Mouse (Mus musculus) MEL (cell line): ENCODE measurements around the gene Nudt19.

Experiments used
- CHD1 ChIP-seq: IDR thresholded peaks from 2 replicates; pipeline ENCODE4 v1.6.1; 2012; ENCODE audit warnings: low read depth, mild to moderate bottlenecking, inconsistent platforms, low read length, improper control_type of control experiment
- CTCF ChIP-seq, 3 experiments: IDR thresholded peaks in 2 of 3; conservative IDR thresholded peaks in 1 of 3; 2 replicates each; pipeline ENCODE4 v1.5.1; 2011 to 2012; ENCODE audit warnings: low read length in 3 of 3, low read depth in 2 of 3, mild to moderate bottlenecking in 2 of 3, improper control_type of control experiment in 1 of 3, inconsistent platforms in 1 of 3, mixed read lengths in 1 of 3, moderate library complexity in 1 of 3; ENCODE audit not compliant: control insufficient read depth in 1 of 3, insufficient read depth in 1 of 3, poor library complexity in 1 of 3, severe bottlenecking in 1 of 3
- ELF1 ChIP-seq: IDR thresholded peaks from 2 replicates; pipeline ENCODE4 v1.6.1; 2014; ENCODE audit warnings: low read depth, mild to moderate bottlenecking, inconsistent platforms, low read length, improper control_type of control experiment, moderate library complexity
- EP300 ChIP-seq, 2 experiments: IDR thresholded peaks; 2 replicates each; pipeline ENCODE4 v1.6.1; 2011; ENCODE audit warnings: improper control_type of control experiment in 2 of 2, low read length in 2 of 2, low read depth in 1 of 2, mild to moderate bottlenecking in 1 of 2
- GABPA ChIP-seq: IDR thresholded peaks from 2 replicates; pipeline ENCODE4 v1.6.1; 2012; ENCODE audit warnings: low read depth, mild to moderate bottlenecking, inconsistent platforms, low read length, improper control_type of control experiment, moderate library complexity
- HCFC1 ChIP-seq: IDR thresholded peaks from 2 replicates; pipeline ENCODE4 v1.6.1; 2012; ENCODE audit warnings: low read depth, mild to moderate bottlenecking, inconsistent platforms, low read length, improper control_type of control experiment, moderate library complexity
- POLR2A ChIP-seq, 2 experiments: IDR thresholded peaks; 2 replicates each; pipeline ENCODE4 v1.6.1; 2011 to 2012; ENCODE audit warnings: low read length in 2 of 2, mild to moderate bottlenecking in 2 of 2, control low read depth in 1 of 2, improper control_type of control experiment in 1 of 2, low read depth in 1 of 2, moderate library complexity in 1 of 2; ENCODE audit not compliant: control insufficient read depth in 1 of 2, insufficient read depth in 1 of 2, poor library complexity in 1 of 2
- SMC3 ChIP-seq: IDR thresholded peaks from 2 replicates; pipeline ENCODE4 v1.6.1; 2011; ENCODE audit warnings: low read depth, low read length, improper control_type of control experiment
- TBP ChIP-seq: IDR thresholded peaks from 2 replicates; pipeline ENCODE4 v1.8.0; 2011; ENCODE audit warnings: low read depth, low read length, improper control_type of control experiment
- USF2 ChIP-seq, 2 experiments: IDR thresholded peaks; 2 replicates each; pipeline ENCODE4 v1.6.1; 2011 to 2012; ENCODE audit warnings: improper control_type of control experiment in 2 of 2, low read length in 2 of 2, borderline replicate concordance in 1 of 2, inconsistent platforms in 1 of 2, low read depth in 1 of 2, mild to moderate bottlenecking in 1 of 2; ENCODE audit not compliant: insufficient read depth in 1 of 2

DNA sequence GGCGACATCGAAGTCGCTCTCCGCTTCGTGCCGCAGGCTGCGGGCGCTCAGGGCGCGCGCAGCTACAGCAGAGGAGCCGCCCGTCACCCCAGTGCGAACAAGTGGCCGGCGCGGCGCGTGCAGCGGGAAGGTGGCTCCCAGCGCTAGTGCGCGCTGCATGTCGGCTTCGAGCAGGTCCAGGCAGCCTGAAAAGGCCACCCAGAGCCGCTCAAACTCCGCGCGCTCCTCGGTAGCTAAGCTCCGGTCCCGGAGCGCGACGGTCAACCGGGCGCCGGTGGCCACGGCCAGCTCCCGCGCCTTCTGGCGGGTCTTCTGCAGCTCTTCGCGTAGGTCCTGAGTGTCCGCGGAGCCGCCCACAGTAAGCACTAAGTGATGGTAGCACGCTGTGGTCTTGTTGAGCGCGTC is 28.7 kb upstream of the Nudt19 start:
- TF ChIP-seq HCFC1 (no peak), USF2 (IDR thresholded peaks at IDR 0.05; ENCODE audit: borderline replicate concordance in 1 of 2, insufficient read depth in 1 of 2, low read depth in 1 of 2, low read length in 2 of 2) (no peak), CTCF (IDR thresholded peaks at IDR 0.05 in 2 of 3, conservative IDR thresholded peaks at IDR 0.05 in 1 of 3; ENCODE audit: control insufficient read depth in 1 of 3, insufficient read depth in 1 of 3, low read depth in 2 of 3, low read length in 3 of 3, poor library complexity in 1 of 3, severe bottlenecking in 1 of 3) (no peak), TBP (no peak), SMC3 (no peak), POLR2A (IDR thresholded peaks at IDR 0.05; ENCODE audit: control insufficient read depth in 1 of 2, insufficient read depth in 1 of 2, low read depth in 1 of 2, low read length in 2 of 2, poor library complexity in 1 of 2) (no peak; a peak in 1 of 4 replicates), EP300 (IDR thresholded peaks at IDR 0.05; ENCODE audit: low read depth in 1 of 2, low read length in 2 of 2) (no peak), ELF1 (no peak), CHD1 (no peak), GABPA (no peak)
